Mouse (Mus musculus): ENCODE data around the gene Aqp9.

Aqp9 gene

DNA sequence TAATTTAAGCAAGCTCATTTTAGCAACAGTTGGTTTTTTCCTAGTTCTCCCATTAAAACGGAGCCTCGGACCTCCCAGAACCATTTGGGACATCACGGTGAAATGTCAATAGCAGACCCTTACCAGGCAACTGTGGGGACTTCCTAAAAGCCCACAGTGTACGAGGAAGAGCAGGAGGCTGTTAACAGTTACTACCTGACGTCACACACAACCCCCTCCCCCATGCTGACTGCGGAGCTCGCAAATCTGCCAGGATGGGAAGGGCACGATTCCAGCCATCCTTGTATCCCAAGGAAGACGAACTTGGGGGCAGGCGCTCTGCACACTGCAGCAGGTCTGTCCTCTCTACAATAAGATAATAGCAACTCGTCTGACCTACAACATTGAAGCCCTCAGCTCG is at the start of gene Aqp9:
Gene Aqp9 (minus strand): TSS at position 172 of the 400 bp plus-strand sequence.
- DNase-seq, result no peak

DNA sequence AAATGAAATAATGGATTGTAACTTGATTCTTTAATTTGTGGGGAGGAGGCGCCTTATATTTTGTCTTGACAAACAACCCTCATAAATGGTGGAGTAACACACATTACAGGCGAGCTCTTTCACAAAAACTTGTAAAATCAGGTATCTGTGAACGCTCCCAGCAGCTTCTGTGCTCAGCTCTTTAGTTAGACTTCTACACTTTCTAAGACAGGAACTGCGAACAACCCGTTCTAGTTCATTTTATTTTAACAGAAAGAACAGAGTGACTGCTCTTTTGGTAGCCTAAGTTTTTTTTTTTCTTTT is 49.3 kb upstream of the Aqp9 start:
- no peak for DNase-seq

DNA sequence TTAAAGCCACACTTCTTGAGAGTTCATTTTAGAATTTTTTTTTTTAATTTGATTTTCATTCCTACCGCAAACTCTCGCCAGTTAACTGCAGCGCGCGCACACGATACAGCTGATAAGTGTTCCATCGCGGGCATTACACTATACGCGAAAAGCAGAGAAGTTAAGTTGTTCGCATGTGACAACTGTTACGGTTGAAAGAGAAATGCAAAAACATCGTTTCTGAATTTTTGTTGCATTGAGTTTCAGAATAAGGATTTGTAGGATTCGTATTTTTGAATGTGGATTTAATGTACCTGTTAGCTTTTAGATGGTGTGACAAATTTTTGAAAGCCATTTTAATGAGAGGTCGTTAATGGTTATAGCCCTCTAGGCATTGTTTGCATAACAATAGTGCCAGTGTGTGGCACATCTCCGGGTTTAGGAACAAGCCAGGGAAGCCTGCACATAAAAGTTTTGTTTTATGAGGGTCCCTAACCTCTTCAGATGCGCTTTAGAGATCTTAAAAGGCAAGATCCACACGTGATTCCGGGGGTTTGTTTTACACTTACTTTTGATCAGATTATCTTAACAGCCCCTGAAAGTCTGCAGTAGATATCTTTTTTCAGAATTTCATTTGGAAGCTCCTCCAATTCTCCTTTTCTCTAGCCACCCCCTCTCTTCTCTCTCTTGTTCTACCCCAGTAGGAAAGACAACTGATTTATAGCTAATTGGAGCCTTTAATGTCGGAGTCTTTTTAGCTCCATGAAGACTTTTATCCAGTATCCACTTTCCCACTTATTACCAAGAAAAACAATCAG is 48.7 kb upstream of the Aqp9 start:
- no peak for DNase-seq

DNA sequence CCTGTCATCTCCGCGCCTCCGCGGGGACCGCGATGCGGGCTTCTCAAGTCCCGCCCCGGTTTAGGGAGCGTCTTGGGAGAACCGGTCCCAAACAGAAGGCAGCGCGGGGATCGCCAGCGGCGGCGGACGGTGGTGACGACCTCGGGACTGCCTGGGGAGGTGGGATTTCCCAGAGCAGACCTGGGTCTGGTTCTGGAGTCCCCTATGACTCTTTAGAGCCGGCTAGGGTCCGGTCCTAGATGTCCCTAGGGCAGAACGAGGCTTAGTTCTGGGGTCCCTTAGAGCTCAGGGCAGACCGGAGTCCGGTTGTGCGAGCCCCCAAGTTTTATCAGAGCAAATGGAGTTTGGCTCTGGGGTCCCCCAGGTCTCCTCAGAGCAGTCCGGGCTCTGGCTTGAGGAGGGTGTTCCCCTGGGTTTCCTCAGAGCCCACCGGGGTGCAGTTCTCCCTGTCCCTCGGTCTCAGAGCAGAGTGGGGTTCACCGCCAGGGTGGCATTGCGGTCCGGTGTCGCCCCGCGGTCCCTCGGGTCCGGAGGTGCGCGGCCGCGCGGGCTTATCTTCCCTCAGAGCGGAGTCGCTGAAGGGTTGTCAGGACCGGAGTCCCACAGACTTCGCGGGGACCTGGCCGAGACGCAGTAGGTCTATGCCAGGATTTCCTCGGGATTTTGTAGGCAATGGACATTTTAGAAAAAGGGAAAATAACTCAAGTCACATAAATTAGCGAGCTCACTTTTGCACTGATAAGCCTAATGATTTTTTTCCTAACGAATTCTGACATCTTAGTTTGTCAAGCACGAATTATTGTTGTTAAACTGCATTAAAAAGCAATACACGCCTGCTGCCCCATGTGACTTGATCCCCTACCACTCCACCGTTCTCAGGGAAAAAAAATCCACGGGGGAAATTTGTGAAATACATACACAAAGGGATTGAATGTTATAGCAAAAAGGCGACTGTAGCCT is 47.8 kb upstream of the Aqp9 start:
- DNase-seq, result no peak

DNA sequence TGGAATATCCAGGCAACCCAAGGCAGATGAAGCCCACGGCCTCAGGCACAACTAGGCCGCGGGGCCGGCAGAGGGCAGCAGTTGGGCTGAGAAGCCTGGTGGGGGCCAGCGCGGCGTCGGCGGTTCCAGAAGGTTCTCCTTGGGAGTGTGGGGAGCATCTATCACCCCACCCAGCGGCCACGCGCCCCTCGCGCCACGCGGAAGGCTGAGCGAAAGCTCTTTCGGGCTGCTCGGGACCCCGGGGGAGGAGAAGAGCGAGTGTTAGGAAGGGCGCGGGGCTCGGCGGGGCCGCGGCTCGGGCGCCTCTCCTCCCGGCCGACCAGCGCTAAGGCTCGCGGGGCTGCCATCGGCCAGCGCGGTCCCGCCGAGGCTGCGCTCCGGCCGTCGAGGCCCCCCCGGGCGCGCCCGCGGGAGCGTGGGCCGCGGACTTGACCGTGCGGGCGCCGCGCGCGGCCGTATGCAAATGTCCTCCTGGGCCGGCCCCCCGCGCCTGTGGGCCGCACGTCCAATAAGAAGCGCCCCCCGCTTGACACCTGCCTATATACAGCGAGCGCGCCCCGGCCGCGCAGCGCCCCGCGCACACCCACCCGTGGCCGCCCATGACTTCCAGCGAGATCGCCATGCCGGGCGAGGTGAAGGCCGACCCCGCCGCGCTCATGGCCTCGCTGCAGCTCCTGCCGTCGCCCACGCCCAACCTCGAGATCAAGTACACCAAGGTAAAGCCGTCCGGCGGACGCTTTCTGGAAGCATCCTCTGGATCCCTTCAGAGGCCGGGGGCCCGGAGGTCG is 47.0 kb upstream of the Aqp9 start, which contains the start of gene Aldh1a2:
Gene Aldh1a2 (plus strand): TSS at position 542 of the 788 bp plus-strand sequence.
- DNase-seq, result no peak

DNA sequence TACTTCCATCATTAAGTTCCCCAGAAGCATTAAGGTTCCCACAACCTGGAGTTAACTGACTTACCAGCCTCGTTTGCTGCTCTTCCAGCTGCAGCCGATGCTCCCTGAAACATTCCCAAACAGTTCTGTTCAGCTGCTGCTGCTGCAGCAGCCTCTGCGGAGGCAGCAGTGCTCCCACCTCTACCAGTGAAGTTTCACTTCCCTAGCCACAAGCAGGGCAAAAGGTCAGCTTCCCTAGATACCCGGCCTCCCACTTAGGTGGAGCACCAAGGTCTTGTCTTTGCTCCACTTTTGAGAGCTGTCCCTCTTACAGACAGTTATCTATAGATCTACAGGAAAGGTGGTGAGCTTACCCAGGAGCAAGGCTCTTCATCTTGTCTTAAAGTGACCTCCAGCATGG is 45.2 kb upstream of the Aqp9 start:
- DNase-seq, result no peak

DNA sequence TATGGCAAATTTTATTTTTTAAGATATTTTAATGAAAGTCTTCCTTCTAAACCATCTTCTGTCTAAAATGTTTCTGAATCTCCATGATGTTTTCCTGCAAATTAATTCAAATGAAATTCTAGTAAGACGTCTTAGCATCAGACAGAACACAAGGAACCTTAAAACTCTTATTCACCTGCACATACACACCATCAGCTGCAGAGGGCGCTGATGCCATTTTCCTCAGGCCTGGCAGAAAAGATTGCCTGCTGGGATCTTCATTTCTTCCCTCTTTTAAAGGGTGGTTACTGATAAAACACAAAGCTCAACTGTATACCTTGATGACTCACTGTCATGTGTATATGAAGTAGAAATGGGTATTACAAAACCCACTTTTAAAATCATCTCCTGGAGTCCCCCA is 42.4 kb upstream of the Aqp9 start:
- no peak for DNase-seq

DNA sequence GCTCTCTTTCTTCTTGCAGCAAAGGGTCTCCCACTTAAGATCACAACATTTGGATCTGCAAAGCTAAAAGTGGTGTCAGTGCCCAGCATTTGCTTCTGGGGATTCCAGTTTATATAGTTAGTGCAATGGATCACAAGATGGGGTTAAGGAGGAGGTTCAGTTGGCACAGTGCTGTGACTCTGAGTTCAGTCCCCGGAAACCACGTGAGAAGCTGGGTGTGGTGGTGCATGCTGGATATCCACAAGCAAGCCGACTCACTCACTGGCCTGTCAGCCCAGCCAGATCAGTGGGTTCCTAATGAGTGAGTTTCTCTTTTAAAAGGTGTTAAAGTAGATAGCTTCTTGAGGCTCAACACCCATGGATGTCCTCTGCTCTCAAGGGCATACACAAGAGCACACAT is 40.8 kb upstream of the Aqp9 start:
- no peak for DNase-seq

DNA sequence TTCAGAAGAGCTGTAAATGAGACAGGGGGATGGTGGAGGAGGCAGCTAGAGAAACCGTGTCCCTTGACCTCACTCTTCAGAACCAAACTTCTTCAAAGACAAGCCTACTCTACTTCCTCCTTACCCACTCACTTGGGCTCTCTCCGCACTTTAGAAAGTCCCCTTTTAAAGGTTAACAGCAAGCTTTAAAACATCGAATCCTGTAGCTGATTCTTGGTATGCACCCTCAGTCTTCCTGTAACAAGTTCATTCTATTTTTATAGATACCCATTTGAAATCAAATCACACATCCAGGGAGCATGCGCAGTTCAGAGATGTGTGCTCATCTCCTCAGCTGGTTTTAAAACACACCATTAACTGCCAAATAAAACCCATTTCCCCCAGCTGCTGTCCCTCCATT is 33.8 kb upstream of the Aqp9 start:
- no peak for DNase-seq

DNA sequence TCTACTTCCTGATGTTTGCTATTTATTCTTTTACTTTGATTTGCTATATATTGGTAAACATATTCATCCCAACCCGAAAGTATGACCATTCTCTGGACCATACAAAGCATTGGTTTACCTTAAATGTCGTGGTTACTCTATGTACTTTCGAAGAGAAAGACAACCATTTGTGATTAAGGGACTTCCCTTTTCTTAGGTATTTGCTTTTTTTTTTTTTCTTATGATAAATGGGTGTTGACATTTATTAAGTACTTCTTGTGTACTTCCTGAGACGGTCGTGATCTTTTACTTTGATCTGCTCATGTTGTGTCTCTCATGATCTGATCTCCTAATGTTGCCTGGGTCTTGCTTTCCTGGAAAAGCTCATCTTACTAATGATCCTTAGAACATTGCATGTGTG is 30.3 kb upstream of the Aqp9 start:
- no peak for DNase-seq

DNA sequence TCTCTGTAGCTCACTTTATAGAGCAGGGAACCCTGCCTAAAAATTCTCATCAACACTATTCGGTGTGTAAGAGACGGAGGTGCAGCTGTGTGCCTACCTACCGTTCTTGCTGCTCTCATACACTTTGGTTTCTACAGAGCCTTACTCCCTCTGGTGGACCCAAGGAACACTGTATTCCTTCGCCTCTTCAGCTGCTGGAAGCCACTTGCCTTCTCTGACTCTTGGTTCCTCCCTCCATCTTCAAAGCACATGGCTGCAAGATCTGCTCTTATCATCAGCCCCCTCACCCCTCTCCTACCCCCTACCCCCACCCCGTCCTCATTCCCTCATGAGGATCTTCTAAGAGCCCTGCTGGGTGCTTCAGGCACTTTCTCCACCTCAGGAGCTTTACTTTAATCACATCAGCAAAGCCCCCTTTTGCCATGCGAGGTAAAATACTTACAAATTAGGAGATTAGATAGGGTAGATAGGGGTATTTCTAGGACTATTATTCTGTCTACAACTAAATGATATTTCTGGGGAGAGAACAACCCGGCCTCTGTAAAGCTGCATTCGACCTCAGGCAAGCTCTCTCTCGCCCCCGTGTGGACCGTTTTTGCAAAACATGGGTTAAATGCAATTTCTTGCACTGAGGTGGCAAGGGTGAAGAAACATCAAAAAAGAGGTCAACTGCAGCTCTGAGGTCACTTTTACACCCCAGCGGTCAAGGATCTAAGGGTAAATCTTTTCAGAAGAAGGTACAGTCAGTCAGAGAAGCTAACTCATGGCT is 20.3 kb upstream of the Aqp9 start:
- DNase-seq, result peak; percentile 16

DNA sequence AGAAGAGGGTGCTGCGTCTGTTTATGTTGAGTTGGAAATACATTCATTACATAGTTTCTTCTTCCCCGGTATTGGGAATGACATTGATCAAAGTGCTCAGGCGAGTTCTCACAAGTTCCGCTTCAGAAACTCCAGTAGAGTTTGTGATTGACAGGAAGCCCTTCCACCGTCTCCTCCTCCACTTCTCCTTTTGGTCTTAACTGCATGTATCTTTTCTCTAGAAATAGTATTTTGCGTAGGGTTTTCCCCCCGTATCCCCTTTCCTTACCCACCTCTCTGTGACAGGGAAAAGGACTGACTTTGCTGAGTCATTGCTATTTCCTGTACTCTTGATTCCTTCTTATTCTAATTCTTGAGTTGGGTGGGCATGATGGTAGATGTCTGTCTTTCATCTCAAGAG is 18.9 kb upstream of the Aqp9 start:
- no peak for DNase-seq

DNA sequence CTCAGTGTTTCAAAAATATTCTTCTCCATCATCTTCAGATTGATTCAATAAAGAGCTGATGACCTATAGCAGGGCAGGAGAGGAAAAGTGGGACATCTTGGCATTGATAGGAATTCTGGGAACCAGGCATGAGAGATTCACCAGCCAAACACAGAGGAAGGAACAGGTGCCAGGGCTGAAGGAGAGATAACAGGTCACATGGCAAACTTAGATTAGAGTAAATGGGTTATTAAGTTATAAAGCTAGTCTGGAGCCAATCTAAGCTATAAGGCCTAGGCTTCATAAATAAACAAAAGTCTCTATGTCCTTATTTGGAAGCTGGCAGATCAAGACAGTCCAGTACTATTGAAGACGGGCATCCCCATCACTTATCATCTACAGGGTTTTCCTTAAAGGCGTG is 17.3 kb upstream of the Aqp9 start:
- DNase-seq, result no peak

DNA sequence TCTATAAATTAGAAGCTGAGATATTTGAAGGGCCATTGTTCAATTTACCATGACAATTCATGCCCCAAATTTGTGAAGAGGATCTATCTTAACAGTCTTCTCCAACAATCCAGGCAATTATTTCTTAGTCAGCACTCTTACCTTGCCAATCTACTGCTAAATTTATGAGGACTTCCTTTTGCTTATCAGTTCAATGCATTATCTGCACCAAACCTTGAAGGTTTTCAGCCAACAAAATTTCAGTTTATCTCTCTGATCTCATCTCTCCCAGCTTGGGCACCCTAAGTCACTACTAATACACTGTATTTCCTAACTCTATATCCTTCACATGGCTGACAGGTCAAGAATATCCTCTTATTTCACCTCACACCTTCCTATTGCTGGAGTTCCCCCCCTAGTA is 16.8 kb upstream of the Aqp9 start:
- DNase-seq, result no peak

DNA sequence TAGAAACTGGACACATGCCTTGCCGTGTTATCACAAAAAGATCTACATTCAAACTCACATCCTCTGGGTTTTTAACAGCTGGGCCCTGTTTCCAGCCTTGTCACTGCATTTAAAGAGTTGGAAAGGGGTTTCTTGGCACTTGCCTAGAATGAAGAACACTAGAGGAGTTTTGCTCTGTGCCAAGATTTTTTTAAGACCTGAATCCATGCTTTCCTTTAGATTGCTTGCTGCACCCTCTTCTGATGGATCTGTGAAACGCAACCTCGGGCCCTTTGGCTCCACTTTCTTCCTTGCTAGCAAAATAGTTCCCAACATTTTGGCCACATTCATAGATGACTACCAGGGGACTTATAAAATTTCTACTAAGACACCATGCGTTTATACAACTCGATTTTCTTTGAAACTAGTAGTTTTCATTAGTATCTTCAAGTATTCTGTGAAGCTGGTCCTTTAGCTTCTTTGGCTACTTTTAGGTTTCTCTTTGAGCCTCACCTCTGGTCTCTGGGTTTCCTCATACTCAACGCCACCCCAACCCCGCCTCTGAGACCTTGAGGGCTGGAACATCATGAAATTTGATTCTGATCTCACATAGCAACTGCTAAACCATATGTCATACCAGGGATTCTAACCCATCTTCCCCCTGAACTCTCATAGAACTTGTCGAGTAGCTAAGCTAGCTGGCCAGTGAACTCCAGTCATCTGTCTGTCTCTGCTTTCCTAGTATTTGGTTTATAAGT is 11.7 kb upstream of the Aqp9 start:
- no peak for DNase-seq

DNA sequence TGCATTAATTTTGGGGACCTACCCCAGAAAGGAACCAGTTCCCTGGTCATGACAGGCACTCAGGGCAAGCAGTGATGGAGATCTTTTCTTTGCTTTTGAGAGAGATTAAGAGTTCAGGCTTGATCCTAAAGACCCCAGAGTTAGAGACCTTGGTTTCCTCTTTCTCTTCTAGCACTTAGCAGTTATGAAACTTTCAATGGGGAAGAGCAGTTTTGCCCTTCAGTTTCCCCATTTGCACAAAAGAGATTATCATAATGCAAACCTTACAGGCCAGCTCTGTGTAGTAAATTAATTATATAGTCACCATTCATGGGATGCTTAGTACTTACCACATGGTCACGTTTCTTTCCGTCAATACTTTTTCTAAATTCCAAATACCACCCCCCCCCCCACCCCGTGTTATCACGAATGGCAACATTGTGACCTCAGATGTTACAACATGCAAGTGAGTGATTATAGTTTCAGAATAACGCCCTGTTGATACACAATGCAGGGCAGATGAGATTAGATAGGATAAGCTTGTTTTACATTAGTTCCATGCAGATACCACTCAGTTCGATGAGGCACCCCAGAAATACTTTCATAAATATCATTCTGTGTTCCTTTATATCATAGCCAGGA is 10.9 kb upstream of the Aqp9 start:
- DNase-seq, result no peak

DNA sequence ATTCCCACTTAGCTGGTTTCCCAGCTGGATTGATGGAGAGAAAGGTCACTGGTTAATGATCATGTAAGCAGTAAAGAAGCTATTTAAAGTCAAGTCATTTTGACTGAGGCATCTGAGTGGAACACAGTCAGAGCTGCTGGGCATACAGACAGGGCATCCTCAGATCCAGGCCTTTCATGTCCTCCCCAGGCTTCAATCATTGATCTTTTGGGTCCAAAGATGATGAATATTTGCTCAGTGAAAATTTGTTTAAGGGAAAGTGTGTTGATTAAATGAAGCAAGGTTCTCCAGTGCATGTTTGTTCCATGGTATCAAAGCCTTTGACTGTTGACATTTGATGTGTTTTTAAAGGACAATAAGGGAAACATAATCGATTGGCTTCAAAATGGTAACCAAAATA is 7.2 kb upstream of the Aqp9 start:
- no peak for DNase-seq

DNA sequence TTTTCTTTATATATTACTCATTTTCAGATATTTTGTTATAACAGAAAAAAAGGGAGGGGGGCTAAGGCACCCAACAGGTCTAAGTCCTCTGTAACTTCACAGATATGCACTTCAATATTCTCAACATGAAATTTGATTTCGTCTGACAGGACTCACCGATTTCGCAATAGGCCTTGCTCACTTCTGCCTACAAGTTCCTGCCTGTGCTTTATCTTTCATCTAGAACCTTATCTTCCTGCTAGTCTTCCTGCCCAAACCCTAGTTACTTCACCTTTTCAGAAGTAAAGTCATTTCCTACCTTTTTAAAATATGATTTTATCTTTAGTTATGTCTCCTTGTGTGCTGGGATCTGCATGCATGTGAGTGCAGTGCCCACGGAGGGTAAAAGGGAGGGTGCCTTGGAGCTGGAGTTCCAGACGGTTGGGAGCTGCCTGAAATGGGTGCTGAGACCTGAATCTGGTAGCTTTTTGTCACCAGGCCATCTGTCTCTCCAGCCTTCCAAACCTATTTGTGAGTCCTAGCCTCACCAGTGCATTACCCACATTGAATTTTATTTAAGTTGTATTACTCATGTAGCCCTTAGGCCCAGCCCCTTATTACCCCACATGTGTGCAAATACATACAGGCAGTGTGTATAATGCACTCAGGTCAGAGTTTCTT is 6.0 kb upstream of the Aqp9 start:
- DNase-seq, result no peak

DNA sequence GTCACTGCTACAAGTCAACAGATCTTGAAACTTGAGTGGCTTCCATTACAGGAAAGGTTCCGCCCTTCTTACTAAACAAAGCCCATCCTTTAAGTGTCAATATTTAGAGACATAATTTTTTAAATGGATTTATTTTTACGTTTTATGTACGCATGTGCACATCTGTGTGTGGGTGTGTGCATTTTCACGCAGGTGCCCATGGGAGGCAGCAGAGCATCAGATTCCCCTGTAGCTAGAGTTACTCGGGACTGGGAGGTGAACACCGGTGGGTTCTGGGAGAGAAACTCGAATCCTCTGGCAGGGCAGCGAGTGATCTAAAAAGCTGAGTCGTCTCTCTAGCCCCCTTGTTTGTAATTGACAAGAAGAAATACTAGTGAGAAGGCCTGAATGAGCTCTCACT is 5.1 kb upstream of the Aqp9 start:
- DNase-seq, result no peak

DNA sequence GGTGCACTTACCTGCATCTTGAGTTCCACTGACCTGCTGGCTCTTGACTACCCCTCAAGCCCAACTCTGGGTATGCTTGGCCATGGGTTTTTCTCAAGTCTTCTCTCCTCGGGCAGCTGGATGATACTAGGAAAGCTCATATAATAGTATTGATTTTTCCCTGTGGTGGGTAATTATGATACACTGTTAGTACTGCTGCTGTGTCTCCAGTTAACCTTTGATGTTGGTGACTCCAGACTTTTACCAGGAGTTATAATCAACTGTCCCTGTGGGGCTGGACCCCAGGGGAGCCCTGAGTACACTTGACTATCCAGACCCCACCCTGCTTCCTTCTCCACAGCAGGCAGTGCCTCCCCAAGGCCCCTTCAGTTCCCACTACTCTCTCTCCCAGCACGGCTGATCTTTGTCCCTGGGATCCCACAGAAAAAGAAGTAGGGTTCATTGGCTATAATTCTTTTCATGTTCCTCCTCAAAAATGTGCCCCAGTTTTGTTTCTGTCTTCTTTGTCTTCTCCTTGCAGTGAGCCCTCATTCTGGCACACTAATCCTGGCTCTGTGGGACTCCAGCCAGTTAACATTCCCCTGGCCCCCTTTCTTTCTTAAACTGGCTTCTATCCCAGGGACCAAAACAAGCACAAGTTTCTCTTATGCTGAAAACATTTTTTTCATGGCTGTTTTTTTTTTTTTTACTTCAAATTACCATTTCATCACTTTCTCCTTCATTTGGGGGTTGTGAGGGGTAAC is 838 bp downstream of the Aqp9 start:
- DNase-seq, result peak; percentile 33

All from layer of hippocampus, adult 9-11 months (tissue).